Comparison of ENCODE assay signal across 8 mouse cellular contexts in the genomic region with DNA sequence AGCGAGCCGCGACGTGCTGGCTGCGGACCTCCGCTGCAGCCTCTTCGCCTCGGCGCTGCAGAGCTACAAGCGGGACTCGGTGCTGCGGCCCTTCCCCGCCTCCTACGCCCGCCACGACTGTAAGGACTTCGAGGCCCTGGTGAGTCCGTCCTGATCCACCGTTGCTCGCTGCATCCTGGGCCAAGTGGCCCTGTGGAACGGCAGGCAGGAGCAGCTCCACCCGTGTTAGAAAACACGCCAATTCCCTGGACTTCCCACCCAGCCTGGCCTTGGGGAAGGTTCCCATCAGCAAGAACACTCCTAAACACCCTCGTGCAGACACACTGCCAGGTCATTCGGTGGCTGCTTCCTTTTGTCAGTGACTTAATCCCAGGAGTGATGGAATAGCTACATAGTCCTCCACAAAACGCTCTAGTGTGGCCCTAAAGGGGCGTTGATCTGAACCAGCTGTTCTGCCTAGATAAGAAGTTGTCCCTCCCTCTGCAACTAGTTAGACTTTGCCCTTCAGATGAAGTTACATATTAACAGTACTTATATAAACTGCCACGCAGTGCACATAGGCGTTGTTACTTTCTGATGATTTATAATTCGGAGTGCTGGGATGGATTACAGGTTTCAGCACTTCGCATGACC. TPM values are rescaled to one million over a fixed set of nuclear protein-coding genes. Genes with fewer than 3 reads are reported as not detected.
DNase-seq lines count a peak whose midpoint lies in the region; ATAC-seq lines count a peak whose summit lies in the region.

No protein-coding gene starts in this region.

- H3K27ac ChIP-seq in lung, embryonic 15.5 days: peak overlapping the region; percentile 87
- H3K27ac ChIP-seq in embryonic facial prominence, embryonic 13.5 days: peak overlapping the region; percentile 85
- H3K27ac ChIP-seq in intestine, embryonic 15.5 days: peak overlapping the region; percentile 97

- peak; percentile 52; the same call in 1 of the 2 replicates for ATAC-seq in lung, embryonic 15.5 days (ENCODE audit: borderline replicate concordance, extremely low read depth, low FRiP score, low TSS enrichment)
- ATAC-seq in embryonic facial prominence, embryonic 13.5 days (ENCODE audit: insufficient number of reproducible peaks, insufficient read depth, low FRiP score, low TSS enrichment, low read depth): peak; percentile 71; the same call in 1 of the 2 replicates
- ATAC-seq in intestine, embryonic 15.5 days: peak; percentile 80
- peak; percentile 71 for ATAC-seq in megakaryocyte progenitor cell, adult 5-6 weeks (replicated peaks; ENCODE audit: poor library complexity)

- WGBS in lung, embryonic 15.5 days: 3% methylated on average over 31 of the region's 31 CpGs
- 8% methylated on average over 31 of the region's 31 CpGs for WGBS in embryonic facial prominence, embryonic 13.5 days
- 3% methylated on average over 31 of the region's 31 CpGs for WGBS in intestine, embryonic 15.5 days

- no peaks in the 10 kb centered on the region for H3K9me3 ChIP-seq in lung, embryonic 15.5 days
- no peaks in the 10 kb centered on the region for H3K9me3 ChIP-seq in embryonic facial prominence, embryonic 13.5 days
- H3K9me3 ChIP-seq in intestine, embryonic 15.5 days: no peaks in the 10 kb centered on the region

- H3K27me3 ChIP-seq in lung, embryonic 15.5 days: no peaks in the 10 kb centered on the region
- no peaks in the 10 kb centered on the region for H3K27me3 ChIP-seq in embryonic facial prominence, embryonic 13.5 days
- H3K27me3 ChIP-seq in intestine, embryonic 15.5 days (replicated peaks): no peaks in the 10 kb centered on the region

- peak overlapping the region; percentile 70 for H3K4me3 ChIP-seq in lung, embryonic 15.5 days
- peak overlapping the region; percentile 70 for H3K4me3 ChIP-seq in embryonic facial prominence, embryonic 13.5 days
- H3K4me3 ChIP-seq in intestine, embryonic 15.5 days (replicated peaks): peak overlapping the region; percentile 57

- H3K36me3 ChIP-seq in lung, embryonic 15.5 days: no peaks in the 10 kb centered on the region
- H3K36me3 ChIP-seq in embryonic facial prominence, embryonic 13.5 days: no peaks in the 10 kb centered on the region
- no peaks in the 10 kb centered on the region for H3K36me3 ChIP-seq in intestine, embryonic 15.5 days

- no peak for DNase-seq in lung, postnatal 25 days (ENCODE audit: low spot score)
- DNase-seq in right cerebral cortex, adult 18-20 months: no peak
- no peak for DNase-seq in adrenal gland, adult (ENCODE audit: inconsistent age in 2 of 2, low spot score in 1 of 2)
- DNase-seq in ovary, postnatal 10 days (ENCODE audit: low spot score): no peak

- peak overlapping the region; percentile 87 for H3K4me2 ChIP-seq in lung, embryonic 15.5 days
- peak overlapping the region; percentile 94 for H3K4me2 ChIP-seq in embryonic facial prominence, embryonic 13.5 days
- peak overlapping the region; percentile 88 for H3K4me2 ChIP-seq in intestine, embryonic 15.5 days (replicated peaks)

- H3K4me1 ChIP-seq in lung, embryonic 15.5 days: peaks cover 28% of the 10 kb centered on the region
- H3K4me1 ChIP-seq in embryonic facial prominence, embryonic 13.5 days: peaks cover 25% of the 10 kb centered on the region
- peaks cover 8% of the 10 kb centered on the region; the same call in 1 of the 2 replicates for H3K4me1 ChIP-seq in intestine, embryonic 15.5 days (replicated peaks)

- H3K9ac ChIP-seq in lung, embryonic 15.5 days: peak overlapping the region; percentile 61
- peak overlapping the region; percentile 89 for H3K9ac ChIP-seq in embryonic facial prominence, embryonic 13.5 days
- H3K9ac ChIP-seq in intestine, embryonic 15.5 days: peak overlapping the region; percentile 72

RNA-seq across cellular contexts. Expression of gene Parp16, which starts 20.5 kb away (rescaled TPM):
- polyA plus RNA-seq in lung, embryonic 15.5 days (2015; fragmentation: Nextera tagmentation; extraction: Ambion mirVana): 5.4 and 5.6 TPM in 2 replicates
- 7.1 and 8.1 TPM in 2 replicates for polyA plus RNA-seq in embryonic facial prominence, embryonic 13.5 days (2015; fragmentation: Nextera tagmentation; extraction: Ambion mirVana)
- polyA plus RNA-seq in intestine, embryonic 15.5 days (2015; fragmentation: Nextera tagmentation; extraction: Ambion mirVana): 9.4 and 9.7 TPM in 2 replicates
- total RNA-seq in megakaryocyte progenitor cell, adult 5-6 weeks (2015): 3.2 and 3.3 TPM in 2 replicates
- 2.8 and 3.1 TPM in 2 replicates for total RNA-seq in megakaryocyte progenitor cell, adult 5-6 weeks (2017)

RNA-seq across cellular contexts. Expression of gene Cilp, which starts 49.4 kb away (rescaled TPM):
- 0.09 and 0.16 TPM in 2 replicates for polyA plus RNA-seq in lung, embryonic 15.5 days (2015; fragmentation: Nextera tagmentation; extraction: Ambion mirVana)
- 0.74 and 1.2 TPM in 2 replicates for polyA plus RNA-seq in embryonic facial prominence, embryonic 13.5 days (2015; fragmentation: Nextera tagmentation; extraction: Ambion mirVana)
- 1.5 and 1.8 TPM in 2 replicates for polyA plus RNA-seq in intestine, embryonic 15.5 days (2015; fragmentation: Nextera tagmentation; extraction: Ambion mirVana)
- not detected in 2 replicates for total RNA-seq in megakaryocyte progenitor cell, adult 5-6 weeks (2015)
- not detected in 2 replicates for total RNA-seq in megakaryocyte progenitor cell, adult 5-6 weeks (2017)
